Mouse (Mus musculus) urinary bladder, adult 2 months (tissue): ENCODE measurements around the gene Foxk2. TPM values are rescaled to one million over a fixed set of nuclear protein-coding genes. Genes with fewer than 3 reads are reported as not detected.
A peak's percentile ranks its signal among the peaks of the same experiment; 100 is the strongest.

ENCODE experiments used
- DNase-seq: peaks from one replicate; pipeline ENCODE4 v3.0.0; 2022; ENCODE audit warnings: low spot score
- polyA plus RNA-seq: library from polyadenylated mRNA; depleted of rRNA; stranded (reverse); fragments of >200 nt; gene quantifications from 2 replicates; pipeline ENCODE4 v1.2.3, GENCODE M21; 2012; rRNA removed

Foxk2 gene
- 15.9 and 18.8 TPM in 2 replicates for polyA plus RNA-seq

DNA sequence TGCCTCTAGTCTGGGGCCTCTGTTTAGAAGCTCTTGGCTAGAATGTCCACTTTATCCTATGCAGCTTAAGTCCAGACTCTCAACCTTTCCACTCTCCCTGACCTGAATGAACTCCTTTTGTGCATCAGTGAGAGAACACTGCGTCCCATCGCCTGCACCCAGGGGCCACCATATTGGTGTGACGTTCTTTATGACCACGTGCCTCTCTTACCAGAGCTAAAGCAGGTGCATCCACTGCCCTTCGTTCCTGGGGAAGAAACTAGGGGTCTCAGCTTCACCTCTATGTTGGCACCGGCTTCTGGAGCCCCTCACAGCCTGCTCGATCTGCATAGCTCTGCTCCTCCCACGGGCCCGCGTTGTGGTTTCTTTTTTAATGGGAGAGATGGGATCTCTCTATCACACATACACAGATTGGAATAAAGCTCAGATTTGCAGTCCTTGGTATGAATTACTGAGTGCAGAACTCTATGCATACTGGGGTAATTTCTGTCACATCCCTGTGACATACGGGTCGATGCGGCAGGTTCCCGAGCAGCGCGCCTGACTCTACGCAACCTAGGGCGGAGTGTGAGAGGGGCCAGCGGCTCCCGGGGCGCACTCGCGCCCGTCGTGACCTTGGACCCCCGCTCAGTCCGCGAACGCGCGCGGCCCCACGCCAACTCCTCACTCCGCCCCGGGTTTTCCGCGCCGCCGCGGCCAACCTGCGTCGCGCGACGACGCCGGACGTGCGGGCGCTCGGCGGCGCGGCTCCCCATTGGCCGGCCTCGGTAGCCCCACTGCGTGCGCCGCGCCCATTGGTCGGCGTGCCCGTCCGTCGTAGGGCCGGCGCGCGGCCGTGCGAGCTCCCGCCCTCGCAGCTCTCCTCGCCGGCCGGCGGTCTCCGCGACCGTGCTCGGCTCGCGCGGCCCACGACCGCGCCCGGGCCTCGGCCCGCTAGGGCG lies at the start of gene Foxk2:
Gene Foxk2 (plus strand): TSS at position 831 of the 941 bp plus-strand sequence.
- peak; percentile 85 for DNase-seq

DNA sequence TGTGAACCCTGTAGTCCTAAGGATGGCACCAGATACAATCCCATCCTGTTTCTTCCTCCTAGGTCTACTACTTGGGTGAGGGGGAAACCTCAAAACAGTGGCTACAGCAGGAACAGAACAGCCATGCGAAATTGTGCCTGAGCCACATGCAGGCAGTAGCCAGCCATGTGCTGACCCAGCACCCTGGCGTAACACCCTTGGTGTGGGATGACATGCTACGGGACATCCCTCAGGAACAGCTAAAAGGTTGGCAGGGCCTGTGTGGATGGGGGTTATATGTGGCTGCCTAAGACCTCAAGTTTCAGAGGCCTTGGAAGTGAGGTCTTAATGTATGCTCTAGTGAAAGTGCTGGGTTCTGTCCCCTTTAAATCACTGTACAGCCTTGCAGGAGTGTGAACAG lies 43.0 kb upstream of the Foxk2 start:
- DNase-seq = no peak

DNA sequence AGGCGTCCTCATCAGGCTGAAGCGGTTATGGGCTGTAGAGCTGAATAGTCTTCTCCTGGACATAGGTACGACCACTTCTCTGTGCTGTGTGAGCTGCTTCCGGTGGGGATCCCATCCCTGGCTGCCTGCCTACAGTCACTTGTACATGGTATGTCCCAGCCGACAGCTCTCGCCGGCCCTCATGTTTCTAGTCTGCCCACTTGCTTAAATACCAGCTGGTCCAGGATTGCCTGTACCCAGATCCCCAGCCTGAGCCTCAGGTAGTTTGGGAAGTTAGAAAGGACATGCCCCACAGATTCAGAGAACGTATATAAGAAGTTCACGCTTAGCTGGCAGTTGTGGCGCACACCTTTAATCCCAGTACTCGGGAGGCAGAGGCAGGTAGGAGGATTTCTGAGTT lies 40.0 kb upstream of the Foxk2 start:
- DNase-seq = no peak

DNA sequence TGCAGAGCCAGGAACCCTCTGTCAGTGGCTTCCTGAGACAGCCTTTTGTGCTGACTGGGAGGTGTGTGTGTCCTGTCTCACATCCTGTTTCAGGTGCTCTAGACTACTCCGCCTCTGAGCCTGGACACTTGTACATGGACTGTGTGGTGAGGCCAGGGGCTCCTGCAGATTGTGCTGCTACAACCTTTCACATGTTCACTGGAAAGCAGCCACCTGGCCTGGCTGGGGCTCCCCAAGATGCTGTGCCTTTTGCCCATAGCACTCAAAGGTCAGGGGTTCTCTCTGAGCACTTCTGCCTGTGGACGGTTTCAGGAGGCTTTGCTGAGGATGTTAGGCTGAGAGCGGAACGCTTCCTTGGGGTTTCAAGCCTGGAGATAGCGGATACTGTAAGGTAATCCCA lies 39.0 kb upstream of the Foxk2 start:
- no peak for DNase-seq

DNA sequence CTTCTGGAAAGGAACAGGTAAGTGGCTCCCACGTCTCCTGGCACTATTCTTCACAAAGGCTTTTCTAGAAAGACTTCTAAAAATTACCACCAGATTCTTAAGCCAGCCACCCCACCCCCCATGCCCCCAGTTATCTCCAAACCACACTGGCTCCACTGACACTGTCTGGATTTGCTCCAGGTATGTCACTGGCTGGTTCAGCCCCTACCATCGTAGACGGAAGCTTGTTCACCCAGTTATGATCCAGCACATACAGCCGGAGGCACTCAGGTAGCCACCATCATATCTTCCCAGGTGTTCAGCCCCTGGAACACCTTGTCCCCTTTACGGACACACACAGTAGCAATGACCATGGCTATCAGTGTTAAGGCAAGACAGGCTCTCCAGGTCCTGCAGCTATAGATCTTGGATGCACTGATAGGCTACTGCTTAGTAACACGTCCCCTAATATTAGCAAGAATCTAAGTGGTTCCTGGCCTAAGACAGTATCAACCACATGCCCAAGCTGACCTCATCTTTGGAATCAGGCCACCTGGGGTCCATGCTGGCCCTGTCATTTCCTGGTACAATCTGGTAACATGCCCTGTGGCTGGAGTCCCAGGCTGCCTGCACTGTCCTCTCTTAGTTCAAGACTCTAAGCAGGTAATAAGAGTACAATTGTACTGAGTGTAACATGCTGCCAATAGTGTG lies 38.3 kb upstream of the Foxk2 start:
- no peak for DNase-seq

DNA sequence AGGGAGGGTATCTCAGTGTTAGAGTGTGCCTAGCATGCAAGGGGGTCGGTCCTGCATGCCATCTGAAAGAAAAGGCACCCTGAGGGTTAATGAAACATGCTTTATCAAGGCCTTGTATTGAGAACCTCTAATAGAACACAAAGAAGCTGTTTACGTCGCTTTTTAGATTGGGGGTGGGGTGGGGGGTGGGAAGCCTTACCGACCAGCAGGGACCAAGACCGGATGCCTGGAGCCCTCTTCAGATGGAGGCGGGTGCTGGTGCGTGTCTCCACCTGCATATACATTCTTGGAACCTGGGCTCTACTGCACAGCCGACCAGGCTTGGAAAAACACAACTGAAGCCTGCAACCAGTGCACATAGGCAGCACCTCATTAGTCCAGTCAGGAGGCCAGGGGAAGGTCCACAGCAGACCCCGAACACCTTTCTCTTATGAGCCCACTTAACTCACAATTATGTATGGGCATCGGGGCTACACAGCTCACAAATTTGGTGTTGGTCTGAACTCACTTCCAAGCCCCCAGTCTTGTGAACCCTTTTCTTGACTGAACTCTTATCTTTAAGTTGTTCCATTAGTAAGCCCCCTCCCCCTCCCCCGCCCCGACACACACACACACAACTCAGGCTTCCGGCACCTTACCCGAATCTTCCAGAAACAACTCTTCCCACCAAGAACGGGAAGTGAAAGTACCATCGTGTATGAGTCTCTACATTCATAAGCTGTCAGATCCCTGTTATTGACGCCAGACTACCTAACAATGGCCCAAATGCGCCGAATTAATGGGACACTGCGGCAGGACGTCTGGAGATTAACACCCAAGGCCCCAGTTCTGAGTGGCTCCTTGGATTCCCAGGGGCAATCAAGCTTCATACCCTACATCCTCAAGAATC lies 31.4 kb upstream of the Foxk2 start:
- no peak for DNase-seq

DNA sequence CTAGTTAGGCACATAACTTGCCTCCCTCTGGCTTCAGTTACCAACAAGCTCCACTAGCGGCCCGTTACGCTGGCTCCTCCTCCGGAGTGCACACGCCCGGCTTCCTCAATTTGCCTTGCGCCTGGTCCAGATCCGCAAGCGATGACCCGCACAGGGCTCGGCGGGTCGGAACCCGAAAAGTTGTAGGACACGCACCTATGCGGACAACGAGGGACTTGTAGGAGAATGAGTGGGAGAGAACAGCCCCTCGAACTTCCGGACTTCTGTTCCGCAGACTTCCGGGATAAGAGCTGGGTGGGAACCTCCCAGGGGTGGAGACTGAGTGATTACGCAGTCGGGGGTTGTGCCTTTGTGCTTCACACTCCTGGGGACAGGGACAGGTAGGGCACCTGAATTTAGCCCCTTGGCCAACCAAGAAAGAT lies 30.8 kb upstream of the Foxk2 start, which contains the start of gene Cybc1:
Gene Cybc1 (minus strand): TSS at position 305 of the 422 bp plus-strand sequence.
- DNase-seq = peak; percentile 60

DNA sequence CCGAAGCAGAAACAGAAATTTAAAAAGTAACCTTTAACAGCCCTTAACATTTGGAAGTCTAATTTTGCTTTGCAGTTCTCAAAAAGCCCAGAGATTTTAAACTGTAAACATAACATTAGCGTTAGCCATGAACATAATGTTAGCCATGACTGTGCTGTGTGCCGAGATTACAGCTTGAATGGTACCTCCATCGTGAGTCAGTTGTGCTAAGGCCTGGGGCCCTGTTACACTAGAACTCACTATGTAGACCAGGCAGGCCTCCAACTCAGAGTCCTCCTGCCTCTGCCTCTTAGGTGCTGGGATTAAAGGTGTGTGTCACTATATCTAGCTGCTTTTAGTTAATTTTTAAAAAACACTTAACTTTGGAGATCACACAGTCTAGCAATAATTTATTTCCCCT lies 28.6 kb upstream of the Foxk2 start:
- DNase-seq = no peak

DNA sequence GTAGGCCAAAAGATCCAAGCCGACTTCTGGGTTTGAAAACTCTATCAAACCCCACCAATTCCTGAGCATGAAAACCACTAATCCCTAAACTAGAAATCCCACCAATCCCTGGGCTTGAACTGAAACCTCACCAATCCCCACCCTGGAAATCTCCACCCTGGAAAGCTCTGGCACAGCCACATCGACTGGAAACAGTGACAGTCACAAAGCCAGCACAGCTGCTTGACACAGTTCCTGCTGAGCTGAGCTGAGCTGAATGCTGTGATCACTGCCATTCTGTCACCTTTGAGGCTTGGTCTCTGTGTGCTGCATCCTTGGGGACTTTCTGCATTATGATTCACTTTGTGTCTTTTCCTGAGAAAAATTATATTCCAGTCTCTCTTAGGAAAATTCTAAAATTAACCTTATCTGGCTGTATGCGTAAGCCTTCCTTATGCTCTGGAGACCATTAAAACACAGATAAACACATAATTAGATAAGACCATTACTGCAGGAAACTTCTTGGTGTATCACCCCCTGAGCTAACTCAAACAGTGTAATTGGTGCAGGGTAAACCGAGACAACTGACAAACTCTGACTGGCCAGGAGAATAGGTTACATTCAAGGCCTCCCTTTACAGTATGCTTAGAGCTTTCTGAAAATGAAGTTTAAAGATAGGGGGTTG lies 28.0 kb upstream of the Foxk2 start:
- DNase-seq = no peak

DNA sequence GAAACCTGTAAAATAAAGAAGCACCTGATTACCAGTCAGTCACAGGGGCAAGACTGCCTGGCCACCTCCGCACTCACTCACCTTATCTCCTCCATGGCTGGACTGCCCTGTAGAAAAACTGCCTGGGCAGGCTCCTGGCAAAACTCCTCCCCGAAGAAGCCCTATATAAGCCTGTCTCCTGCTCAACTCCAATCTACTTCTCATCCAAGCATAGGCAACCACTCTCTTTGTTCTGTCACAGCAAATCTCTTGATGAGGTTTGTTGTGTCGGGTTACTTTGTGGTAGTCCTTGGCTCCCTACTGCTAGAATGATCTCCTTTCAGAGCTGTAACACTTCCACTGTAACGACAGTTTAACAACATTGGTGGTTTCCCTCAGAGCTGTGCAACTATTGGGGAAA lies 27.1 kb upstream of the Foxk2 start:
- no peak for DNase-seq

DNA sequence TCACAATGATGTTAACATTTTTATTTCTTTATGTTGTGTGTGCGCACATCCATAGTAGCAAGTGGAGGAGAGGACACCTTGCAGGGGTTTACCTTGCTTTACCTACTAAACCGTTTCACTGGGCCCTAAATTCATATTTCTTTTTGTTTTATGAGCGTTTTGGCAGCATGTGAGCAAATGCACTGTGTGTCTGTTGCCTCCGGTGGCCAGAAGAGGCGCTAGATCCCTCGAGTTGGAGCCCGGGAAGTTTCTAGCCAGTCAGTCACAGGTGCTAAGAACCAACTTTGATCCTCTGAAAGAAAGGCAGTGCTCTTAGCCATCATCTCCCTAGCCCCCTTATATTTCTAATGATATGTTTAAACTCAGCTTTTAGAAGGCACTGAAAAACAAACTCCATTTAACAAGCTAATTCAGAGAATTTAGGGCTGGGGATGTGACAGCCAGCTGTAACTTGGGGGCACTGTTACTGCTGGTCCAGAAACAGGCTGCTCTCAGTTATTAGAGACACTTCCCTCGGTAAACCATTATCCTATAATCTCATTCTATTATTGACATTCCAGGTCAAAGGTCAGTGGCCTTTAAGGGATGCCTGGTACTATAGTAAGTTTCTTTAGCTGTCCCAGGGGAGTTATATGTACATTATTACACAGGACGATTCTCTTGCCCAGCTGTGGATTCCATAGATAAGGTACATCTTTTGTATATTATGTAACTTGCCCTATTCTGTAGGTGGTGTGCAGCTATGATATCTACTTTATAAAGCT lies 24.1 kb upstream of the Foxk2 start:
- no peak for DNase-seq

DNA sequence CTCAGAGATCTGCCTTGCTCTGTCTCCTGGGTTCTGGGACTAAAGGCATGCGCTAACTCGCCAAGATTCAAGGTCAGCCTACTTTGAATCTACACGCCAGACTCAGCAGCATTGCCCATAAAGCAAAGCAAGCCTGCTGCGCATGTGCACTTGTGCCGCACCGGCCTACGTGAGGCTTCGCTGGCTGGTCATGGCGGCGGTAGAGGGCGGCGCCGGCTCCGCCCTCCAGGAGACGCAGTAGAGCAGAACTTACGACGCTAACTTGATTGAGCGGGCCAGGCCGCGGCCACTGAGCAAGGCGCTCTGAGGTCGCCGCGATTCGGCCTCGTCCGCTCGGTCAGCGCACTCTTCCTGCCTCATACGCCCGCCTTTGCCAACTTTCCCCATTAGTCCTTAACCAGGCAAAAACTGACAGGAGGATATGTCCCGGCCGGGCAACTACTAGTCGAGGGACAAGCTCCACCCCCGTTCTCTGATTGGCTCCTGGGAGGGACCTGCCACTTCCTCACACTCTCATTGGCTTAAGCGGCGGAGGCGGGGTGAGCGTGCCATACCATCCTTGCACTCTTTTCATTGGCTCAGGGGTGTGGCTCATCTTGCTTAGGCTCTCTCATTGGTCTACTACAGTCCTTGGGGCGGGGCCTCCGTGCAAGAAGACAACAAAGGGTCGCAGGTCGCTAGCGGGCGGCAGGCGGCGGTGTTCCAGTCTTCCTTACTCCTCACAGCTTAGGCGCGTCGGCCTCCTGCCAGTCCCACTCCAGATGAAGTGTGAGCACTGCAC lies 23.0 kb upstream of the Foxk2 start, which contains the start of gene Narf:
Gene Narf (plus strand): TSS at position 690 of the 781 bp plus-strand sequence.
- peak; percentile 95 for DNase-seq

DNA sequence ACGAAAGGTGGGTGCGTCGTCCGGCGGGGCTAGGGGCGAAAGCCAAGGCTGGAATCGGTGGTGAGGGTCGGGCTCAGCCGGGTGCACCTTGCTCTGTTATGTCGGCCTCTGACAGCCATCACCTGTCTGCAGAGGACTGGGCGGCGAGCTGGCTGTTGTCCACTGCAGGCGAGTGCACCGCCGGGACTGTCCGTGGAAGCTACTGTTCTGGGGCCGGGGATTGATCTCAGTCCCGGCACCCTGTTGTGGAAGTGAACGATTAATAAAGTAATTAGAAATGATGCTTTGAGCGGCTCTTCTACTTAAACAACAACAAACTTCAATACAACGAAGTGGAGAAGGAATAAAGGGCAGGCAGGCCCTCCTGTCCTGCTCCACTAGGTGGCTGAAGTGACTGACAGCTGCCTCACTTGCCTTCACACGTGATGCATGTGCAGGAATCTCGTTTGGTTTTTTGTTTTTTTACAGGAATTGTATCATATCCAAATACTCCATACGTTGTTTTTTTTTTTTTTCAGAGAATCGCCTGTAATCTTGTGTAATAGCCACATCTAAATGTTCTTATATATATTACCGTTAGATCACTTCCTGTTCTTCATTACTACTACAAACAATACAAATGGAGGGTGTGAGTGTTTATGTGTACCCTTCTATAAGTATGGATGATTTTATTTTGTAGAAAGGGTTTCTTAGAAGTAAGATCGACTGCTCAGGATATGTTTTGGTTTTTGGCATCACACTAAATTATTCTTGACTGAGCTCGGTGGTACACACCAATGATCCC lies 22.3 kb upstream of the Foxk2 start:
- DNase-seq = no peak

DNA sequence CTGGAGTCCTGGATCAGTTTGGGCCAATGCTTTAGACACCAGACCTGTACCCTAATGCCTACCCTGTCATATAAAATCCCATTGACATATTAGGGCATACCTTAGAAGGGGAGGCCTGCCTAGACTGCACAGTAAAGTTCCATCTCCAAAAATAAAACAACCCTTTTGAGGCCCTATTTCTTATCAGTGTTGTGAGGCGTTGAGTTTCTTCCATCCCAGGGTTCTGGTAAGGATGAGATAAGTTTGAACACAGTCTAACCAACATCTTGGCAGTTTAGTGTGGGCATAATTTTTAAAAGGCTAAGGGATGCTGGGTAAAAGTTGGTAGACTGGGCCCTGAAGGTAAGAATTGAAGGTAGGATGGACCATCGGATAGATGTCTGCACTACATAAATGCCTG lies 20.1 kb upstream of the Foxk2 start:
- no peak for DNase-seq

DNA sequence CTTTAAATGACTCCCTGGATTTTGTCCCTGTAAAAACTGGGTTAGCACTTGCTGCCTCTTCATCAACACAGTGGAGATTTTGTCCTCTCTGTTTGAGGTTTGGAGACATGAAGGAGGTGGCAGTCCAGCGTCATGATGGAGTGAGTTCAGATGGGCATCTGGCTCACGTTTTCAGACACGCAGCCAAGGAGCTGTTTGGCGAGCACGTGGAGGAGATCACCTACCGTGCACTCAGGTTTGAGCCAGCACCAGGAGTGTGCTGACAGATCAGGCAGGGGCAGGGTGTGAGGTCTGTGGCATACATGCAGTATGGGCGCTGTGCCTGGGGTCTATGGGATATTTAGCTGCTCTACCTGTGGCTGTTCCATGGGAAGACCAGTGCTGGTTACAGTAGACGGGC lies 9.6 kb upstream of the Foxk2 start:
- no peak for DNase-seq

DNA sequence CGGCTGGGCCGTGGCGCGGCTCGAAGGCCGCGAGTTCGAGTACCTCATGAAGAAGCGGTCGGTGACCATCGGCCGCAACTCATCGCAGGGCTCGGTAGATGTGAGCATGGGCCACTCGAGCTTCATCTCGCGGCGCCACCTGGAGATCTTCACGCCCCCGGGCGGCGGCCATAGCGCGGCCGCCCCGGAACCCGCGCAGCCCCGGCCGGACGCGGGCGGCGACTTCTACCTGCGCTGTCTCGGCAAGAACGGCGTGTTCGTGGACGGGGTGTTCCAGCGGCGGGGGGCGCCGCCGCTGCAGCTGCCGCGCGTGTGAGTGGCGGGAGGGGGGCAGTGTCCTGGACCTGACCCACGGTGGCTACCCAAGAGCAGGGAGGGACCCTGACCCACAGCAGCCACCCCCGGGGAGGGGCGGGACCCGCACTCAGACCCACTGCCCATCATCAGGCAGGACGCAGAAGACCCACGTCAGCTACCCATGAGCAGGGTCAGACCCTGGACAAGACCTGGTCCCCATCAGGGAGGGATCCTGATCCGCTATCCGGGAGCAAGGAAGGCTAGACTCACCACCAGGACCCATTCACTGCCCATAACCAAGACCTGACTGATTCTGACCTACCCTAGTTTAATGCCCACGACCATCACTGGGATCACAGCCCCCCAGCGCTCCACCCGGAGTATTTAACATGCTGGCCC lies 569 bp downstream of the Foxk2 start:
- peak; percentile 39 for DNase-seq

DNA sequence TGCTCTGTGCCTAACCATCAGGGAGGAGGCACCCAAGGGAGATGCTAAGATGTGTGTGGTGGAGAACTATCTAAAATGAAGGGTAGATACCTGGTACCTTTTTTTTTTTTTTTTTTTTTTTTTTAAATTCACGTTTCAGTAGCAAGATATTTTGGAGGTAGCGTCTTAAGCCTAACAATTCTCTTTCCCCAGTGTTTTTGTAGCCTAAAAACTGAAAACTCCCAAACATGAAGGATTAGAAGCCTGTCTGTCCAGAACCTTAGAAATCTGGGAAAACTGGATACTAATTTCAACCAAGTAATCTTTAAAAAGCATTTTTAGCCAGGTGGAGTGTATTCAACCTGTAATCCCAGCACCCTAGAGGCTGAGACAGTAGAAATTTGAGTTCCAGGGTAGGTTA lies 1.3 kb downstream of the Foxk2 start:
- no peak for DNase-seq

DNA sequence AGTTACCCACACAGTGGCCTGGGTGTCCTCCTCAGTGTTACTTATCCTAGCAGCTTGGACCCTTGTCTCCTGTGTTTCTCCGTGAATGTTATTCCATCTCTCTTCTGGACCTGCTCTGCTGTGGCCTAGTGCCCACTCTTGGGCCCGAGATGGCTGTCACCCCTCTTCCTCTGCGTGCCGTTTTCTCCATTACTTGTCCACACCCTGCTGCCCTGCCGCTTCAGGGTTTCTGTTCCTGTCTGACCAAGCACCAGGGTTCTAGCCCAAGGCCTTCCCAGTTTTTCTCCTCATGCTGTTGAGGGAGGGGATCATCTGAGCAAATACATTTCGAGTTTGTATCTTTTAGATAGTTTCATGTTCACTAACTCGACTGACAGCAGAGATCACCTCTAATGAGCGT lies 17.7 kb downstream of the Foxk2 start:
- DNase-seq = no peak
